Mouse (Mus musculus): ENCODE measurements around the gene Pilrb1. TPM values are rescaled to one million over a fixed set of nuclear protein-coding genes. Genes with fewer than 3 reads are reported as not detected.
"Not testable (repeated sequence)": the region's sequence is repeated elsewhere in the genome, so short reads cannot be mapped to it uniquely, and the experiment has no call there.

The Pilrb1 gene
- polyA plus RNA-seq, 1 experiment: 9.5 TPM

- DNase-seq: no peak
- H3K4me1 ChIP-seq (replicated peaks; ENCODE audit: control insufficient read depth, insufficient read depth, low read length): no peaks in the 10 kb centered on the region
- H3K27ac ChIP-seq (ENCODE audit: control insufficient read depth, insufficient read depth, low read length): no peak overlapping the region
- H3K4me3 ChIP-seq (ENCODE audit: control insufficient read depth, insufficient read depth, low read length): no peak overlapping the region
- no peaks in the 10 kb centered on the region for H3K27me3 ChIP-seq (ENCODE audit: control insufficient read depth, insufficient read depth, low read length)
- TF ChIP-seq POLR2A (IDR thresholded peaks at IDR 0.05; ENCODE audit: control insufficient read depth, extremely low read depth, insufficient read depth, low read length, poor library complexity): no peak
- TF ChIP-seq CTCF (IDR thresholded peaks at IDR 0.05; ENCODE audit: borderline replicate concordance, control insufficient read depth, extremely low read depth, insufficient read depth, low read length, poor library complexity): no peak
- no peaks in the 10 kb centered on the region for H3K36me3 ChIP-seq (ENCODE audit: control insufficient read depth, insufficient read depth, low read length)
Observed at GRCm38 (mm10) chr5:137836611-137837010, 21.3 kb downstream of the Pilrb1 start.

- H3K4me1 ChIP-seq (replicated peaks; ENCODE audit: control insufficient read depth, insufficient read depth, low read length); H3K36me3 ChIP-seq (ENCODE audit: control insufficient read depth, insufficient read depth, low read length); DNase-seq; H3K4me3 ChIP-seq (ENCODE audit: control insufficient read depth, insufficient read depth, low read length); H3K27me3 ChIP-seq (ENCODE audit: control insufficient read depth, insufficient read depth, low read length); H3K27ac ChIP-seq (ENCODE audit: control insufficient read depth, insufficient read depth, low read length): not testable (repeated sequence)
- WGBS: 67% methylated on average over 2 of the region's 2 CpGs
Observed at GRCm38 (mm10) chr5:137835966-137836520, 21.9 kb downstream of the Pilrb1 start, which contains the start of gene Pilra. Gene Pilra (minus strand): TSS chr5:137836281.

GRCm38 (mm10) chr5:137833500-137833899, 24.4 kb downstream of the Pilrb1 start:
- Histone ChIP-seq H3K27me3 (ENCODE audit: control insufficient read depth, insufficient read depth, low read length) (no peaks in the 10 kb centered on the region), H3K36me3 (ENCODE audit: control insufficient read depth, insufficient read depth, low read length) (no peaks in the 10 kb centered on the region), H3K4me3 (ENCODE audit: control insufficient read depth, insufficient read depth, low read length) (no peak overlapping the region), H3K4me1 (replicated peaks; ENCODE audit: control insufficient read depth, insufficient read depth, low read length) (no peaks in the 10 kb centered on the region), H3K27ac (ENCODE audit: control insufficient read depth, insufficient read depth, low read length) (no peak overlapping the region)
- no peak for DNase-seq
- WGBS: 78% methylated on average over 4 of the region's 4 CpGs
- TF ChIP-seq POLR2A (IDR thresholded peaks at IDR 0.05; ENCODE audit: control insufficient read depth, extremely low read depth, insufficient read depth, low read length, poor library complexity) (no peak), CTCF (IDR thresholded peaks at IDR 0.05; ENCODE audit: borderline replicate concordance, control insufficient read depth, extremely low read depth, insufficient read depth, low read length, poor library complexity) (no peak)

GRCm38 (mm10) chr5:137831506-137831905, 26.4 kb downstream of the Pilrb1 start:
- DNase-seq: no peak
- Histone ChIP-seq H3K27me3 (ENCODE audit: control insufficient read depth, insufficient read depth, low read length) (no peaks in the 10 kb centered on the region), H3K4me3 (ENCODE audit: control insufficient read depth, insufficient read depth, low read length) (no peak overlapping the region), H3K36me3 (ENCODE audit: control insufficient read depth, insufficient read depth, low read length) (no peaks in the 10 kb centered on the region), H3K27ac (ENCODE audit: control insufficient read depth, insufficient read depth, low read length) (no peak overlapping the region), H3K4me1 (replicated peaks; ENCODE audit: control insufficient read depth, insufficient read depth, low read length) (no peaks in the 10 kb centered on the region)
- WGBS: 60% methylated on average over 6 of the region's 6 CpGs
- no peak for TF ChIP-seq CTCF (IDR thresholded peaks at IDR 0.05; ENCODE audit: borderline replicate concordance, control insufficient read depth, extremely low read depth, insufficient read depth, low read length, poor library complexity)
- no peak for TF ChIP-seq POLR2A (IDR thresholded peaks at IDR 0.05; ENCODE audit: control insufficient read depth, extremely low read depth, insufficient read depth, low read length, poor library complexity)

- no peaks in the 10 kb centered on the region for H3K36me3 ChIP-seq (ENCODE audit: control insufficient read depth, insufficient read depth, low read length)
- H3K27ac ChIP-seq (ENCODE audit: control insufficient read depth, insufficient read depth, low read length): no peak overlapping the region
- H3K27me3 ChIP-seq (ENCODE audit: control insufficient read depth, insufficient read depth, low read length): no peaks in the 10 kb centered on the region
- 49% methylated on average over 4 of the region's 4 CpGs for WGBS
- no peak for DNase-seq
- TF ChIP-seq CTCF (IDR thresholded peaks at IDR 0.05; ENCODE audit: borderline replicate concordance, control insufficient read depth, extremely low read depth, insufficient read depth, low read length, poor library complexity): no peak
- TF ChIP-seq POLR2A (IDR thresholded peaks at IDR 0.05; ENCODE audit: control insufficient read depth, extremely low read depth, insufficient read depth, low read length, poor library complexity): no peak
- H3K4me1 ChIP-seq (replicated peaks; ENCODE audit: control insufficient read depth, insufficient read depth, low read length): no peaks in the 10 kb centered on the region
- no peak overlapping the region for H3K4me3 ChIP-seq (ENCODE audit: control insufficient read depth, insufficient read depth, low read length)
Observed at GRCm38 (mm10) chr5:137831106-137831505, 26.8 kb downstream of the Pilrb1 start.

GRCm38 (mm10) chr5:137830238-137830637, 27.7 kb downstream of the Pilrb1 start:
- Histone ChIP-seq H3K27ac (ENCODE audit: control insufficient read depth, insufficient read depth, low read length) (no peak overlapping the region), H3K4me3 (ENCODE audit: control insufficient read depth, insufficient read depth, low read length) (no peak overlapping the region), H3K36me3 (ENCODE audit: control insufficient read depth, insufficient read depth, low read length) (no peaks in the 10 kb centered on the region), H3K4me1 (replicated peaks; ENCODE audit: control insufficient read depth, insufficient read depth, low read length) (no peaks in the 10 kb centered on the region), H3K27me3 (ENCODE audit: control insufficient read depth, insufficient read depth, low read length) (no peaks in the 10 kb centered on the region)
- 55% methylated on average over 7 of the region's 7 CpGs for WGBS
- DNase-seq: no peak
- TF ChIP-seq POLR2A (IDR thresholded peaks at IDR 0.05; ENCODE audit: control insufficient read depth, extremely low read depth, insufficient read depth, low read length, poor library complexity) (no peak), CTCF (IDR thresholded peaks at IDR 0.05; ENCODE audit: borderline replicate concordance, control insufficient read depth, extremely low read depth, insufficient read depth, low read length, poor library complexity) (no peak)

- DNase-seq: no peak
- TF ChIP-seq POLR2A (IDR thresholded peaks at IDR 0.05; ENCODE audit: control insufficient read depth, extremely low read depth, insufficient read depth, low read length, poor library complexity) (no peak), CTCF (IDR thresholded peaks at IDR 0.05; ENCODE audit: borderline replicate concordance, control insufficient read depth, extremely low read depth, insufficient read depth, low read length, poor library complexity) (no peak)
- 78% methylated on average over 6 of the region's 6 CpGs for WGBS
Observed at GRCm38 (mm10) chr5:137828694-137829093, 29.2 kb downstream of the Pilrb1 start.

More at GRCm38 (mm10) chr5:137828694-137829093, 29.2 kb downstream of the Pilrb1 start:
- Histone ChIP-seq H3K27me3 (ENCODE audit: control insufficient read depth, insufficient read depth, low read length) (no peaks in the 10 kb centered on the region), H3K4me1 (replicated peaks; ENCODE audit: control insufficient read depth, insufficient read depth, low read length) (no peaks in the 10 kb centered on the region), H3K4me3 (ENCODE audit: control insufficient read depth, insufficient read depth, low read length) (no peak overlapping the region), H3K36me3 (ENCODE audit: control insufficient read depth, insufficient read depth, low read length) (no peaks in the 10 kb centered on the region), H3K27ac (ENCODE audit: control insufficient read depth, insufficient read depth, low read length) (no peak overlapping the region)
